Mouse (Mus musculus) forebrain, embryonic 12.5 days (tissue): ENCODE measurements around the gene Hspa8. TPM values are rescaled to one million over a fixed set of nuclear protein-coding genes. Genes with fewer than 3 reads are reported as not detected.
A peak's percentile ranks its signal among the peaks of the same experiment; 100 is the strongest.
"Not testable (repeated sequence)": the region's sequence is repeated elsewhere in the genome, so short reads cannot be mapped to it uniquely, and the experiment has no call there.

Experiments used
- ATAC-seq: fragments of 200-750 bp; cut with Nextera tagmentation; 2 replicates; pipeline ENCODE4 v1.8.0; 2017; ENCODE audit warnings: moderate TSS enrichment; ENCODE audit not compliant: low FRiP score
- H3K27ac ChIP-seq: fragments of 300-500 bp; sonication (generic); 2 replicates; pipeline ENCODE4 v1.5.1; 2016; ENCODE audit warnings: mild to moderate bottlenecking
- H3K27me3 ChIP-seq: fragments of 300-500 bp; sonication (generic); 2 replicates; pipeline ENCODE4 v1.6.1; 2016; ENCODE audit warnings: mild to moderate bottlenecking
- H3K36me3 ChIP-seq: fragments of 300-500 bp; sonication (generic); replicated peaks from 2 replicates; pipeline ENCODE4 v1.6.1; 2016; ENCODE audit warnings: mild to moderate bottlenecking
- H3K4me1 ChIP-seq: fragments of 300-500 bp; sonication (generic); 2 replicates; pipeline ENCODE4 v1.6.1; 2016
- H3K4me2 ChIP-seq: fragments of 300-500 bp; sonication (generic); 2 replicates; pipeline ENCODE4 v1.6.1; 2016; ENCODE audit warnings: mild to moderate bottlenecking, moderate library complexity
- H3K4me3 ChIP-seq: fragments of 300-500 bp; sonication (generic); replicated peaks from 2 replicates; pipeline ENCODE4 v1.5.1; 2016; ENCODE audit warnings: mild to moderate bottlenecking
- H3K9ac ChIP-seq: fragments of 300-500 bp; sonication (generic); 2 replicates; pipeline ENCODE4 v1.6.1; 2016; ENCODE audit warnings: mild to moderate bottlenecking
- H3K9me3 ChIP-seq: fragments of 300-500 bp; sonication (generic); 2 replicates; pipeline ENCODE4 v1.6.1; 2016
- WGBS: fragments of 180-500 bp; shearing (Covaris S2); methylation state at CpG from one replicate; pipeline ENCODE4 v1.1.7; 2016; 5-methylcytosine and 5-hydroxymethylcytosine counted together
- polyA plus RNA-seq: library from polyadenylated mRNA; unstranded; fragments of >200 nt; fragmentation: Nextera tagmentation; extraction: Ambion mirVana; gene quantifications from 2 replicates; pipeline ENCODE4 v1.2.1, GENCODE M21; 2016

The Hspa8 gene
- polyA plus RNA-seq, 1 experiment from 2014 or later, result 2,759 TPM

- 83% methylated on average over 6 of the region's 6 CpGs for WGBS
- H3K27me3 ChIP-seq, H3K36me3 ChIP-seq: not testable (repeated sequence)
Measured at GRCm38 (mm10) chr9:40773142-40773541, 27.6 kb upstream of the Hspa8 start.

GRCm38 (mm10) chr9:40773869-40774268 is 26.9 kb upstream of the Hspa8 start:
- H3K4me1 ChIP-seq, result peaks cover 5% of the 10 kb centered on the region; the same call in 1 of the 2 replicates
- no peak overlapping the region for H3K4me3 ChIP-seq
- H3K27me3 ChIP-seq, result no peaks in the 10 kb centered on the region
- no peak overlapping the region for H3K9ac ChIP-seq
- no peaks in the 10 kb centered on the region for H3K36me3 ChIP-seq
- 83% methylated on average over 4 of the region's 4 CpGs for WGBS
- no peak overlapping the region for H3K4me2 ChIP-seq
- ATAC-seq, result no peak
- no peak overlapping the region for H3K27ac ChIP-seq
- no peaks in the 10 kb centered on the region for H3K9me3 ChIP-seq

More at GRCm38 (mm10) chr9:40773142-40773541, 27.6 kb upstream of the Hspa8 start:
- H3K27ac ChIP-seq, H3K9me3 ChIP-seq, H3K4me2 ChIP-seq, H3K4me3 ChIP-seq, H3K4me1 ChIP-seq, H3K9ac ChIP-seq, ATAC-seq: not testable (repeated sequence)

- Histone ChIP-seq H3K9me3 (no peaks in the 10 kb centered on the region), H3K4me3 (no peak overlapping the region), H3K27ac (no peak overlapping the region), H3K4me2 (no peak overlapping the region), H3K9ac (no peak overlapping the region), H3K36me3 (no peaks in the 10 kb centered on the region), H3K4me1 (no peaks in the 10 kb centered on the region), H3K27me3 (no peaks in the 10 kb centered on the region)
- WGBS, result 55% methylated on average over 1 of the region's 1 CpGs
- no peak for ATAC-seq
Measured at GRCm38 (mm10) chr9:40776044-40776443, 24.7 kb upstream of the Hspa8 start.

- 79% methylated on average over 11 of the region's 11 CpGs for WGBS
- H3K27ac ChIP-seq, result no peak overlapping the region
- H3K9me3 ChIP-seq, result no peaks in the 10 kb centered on the region
- H3K4me3 ChIP-seq, result no peak overlapping the region
- no peak for ATAC-seq
- H3K4me1 ChIP-seq, result no peaks in the 10 kb centered on the region
- no peaks in the 10 kb centered on the region for H3K36me3 ChIP-seq
- H3K4me2 ChIP-seq, result no peak overlapping the region
- H3K9ac ChIP-seq, result no peak overlapping the region
- H3K27me3 ChIP-seq, result no peaks in the 10 kb centered on the region
Measured at GRCm38 (mm10) chr9:40776459-40777248, 24.1 kb upstream of the Hspa8 start.

GRCm38 (mm10) chr9:40780111-40780510 is 20.7 kb upstream of the Hspa8 start:
- Histone ChIP-seq H3K27ac (no peak overlapping the region), H3K36me3 (no peaks in the 10 kb centered on the region), H3K27me3 (peaks cover 8% of the 10 kb centered on the region; the same call in 1 of the 2 replicates), H3K9me3 (no peaks in the 10 kb centered on the region), H3K4me3 (no peak overlapping the region), H3K9ac (no peak overlapping the region), H3K4me1 (peaks cover 23% of the 10 kb centered on the region), H3K4me2 (no peak overlapping the region)
- WGBS, result 74% methylated on average over 3 of the region's 3 CpGs
- no peak for ATAC-seq

GRCm38 (mm10) chr9:40780892-40781725 is 19.7 kb upstream of the Hspa8 start:
- Histone ChIP-seq H3K4me3 (no peak overlapping the region), H3K9me3 (no peaks in the 10 kb centered on the region), H3K27me3 (peaks cover 10% of the 10 kb centered on the region; the same call in 1 of the 2 replicates), H3K36me3 (no peaks in the 10 kb centered on the region), H3K4me2 (no peak overlapping the region), H3K9ac (no peak overlapping the region), H3K4me1 (peaks cover 31% of the 10 kb centered on the region), H3K27ac (no peak overlapping the region)
- no peak for ATAC-seq
- WGBS, result 80% methylated on average over 11 of the region's 11 CpGs

GRCm38 (mm10) chr9:40781726-40782581 is 18.8 kb upstream of the Hspa8 start:
- Histone ChIP-seq H3K9ac (no peak overlapping the region), H3K4me1 (peaks cover 31% of the 10 kb centered on the region), H3K27ac (no peak overlapping the region), H3K4me2 (peak overlapping the region; percentile 27), H3K4me3 (0 out of 2 replicates have a peak overlapping the region, but pooled peaks have one; percentile 5), H3K36me3 (no peaks in the 10 kb centered on the region), H3K27me3 (peaks cover 10% of the 10 kb centered on the region; the same call in 1 of the 2 replicates), H3K9me3 (no peaks in the 10 kb centered on the region)
- WGBS, result 31% methylated on average over 26 of the region's 26 CpGs
- ATAC-seq, result no peak

GRCm38 (mm10) chr9:40783641-40784373 is 17.0 kb upstream of the Hspa8 start:
- peak; percentile 33; the same call in 1 of the 2 replicates for ATAC-seq
- Histone ChIP-seq H3K36me3 (no peaks in the 10 kb centered on the region), H3K4me1 (peaks cover 31% of the 10 kb centered on the region), H3K9ac (no peak overlapping the region), H3K4me3 (no peak overlapping the region), H3K27ac (peak overlapping the region; percentile 81), H3K27me3 (peaks cover 10% of the 10 kb centered on the region; the same call in 1 of the 2 replicates), H3K4me2 (peak overlapping the region; percentile 26), H3K9me3 (no peaks in the 10 kb centered on the region)
- 5% methylated on average over 13 of the region's 13 CpGs for WGBS

GRCm38 (mm10) chr9:40784374-40784967 is 16.3 kb upstream of the Hspa8 start:
- H3K27me3 ChIP-seq, result peaks cover 10% of the 10 kb centered on the region; the same call in 1 of the 2 replicates
- no peaks in the 10 kb centered on the region for H3K36me3 ChIP-seq
- no peak overlapping the region for H3K9ac ChIP-seq
- peak overlapping the region; percentile 26 for H3K4me2 ChIP-seq
- H3K4me3 ChIP-seq, result no peak overlapping the region
- WGBS, result 3% methylated on average over 9 of the region's 9 CpGs
- no peaks in the 10 kb centered on the region for H3K9me3 ChIP-seq
- peaks cover 31% of the 10 kb centered on the region for H3K4me1 ChIP-seq
- H3K27ac ChIP-seq, result peak overlapping the region; percentile 81
- ATAC-seq, result peak; percentile 78

GRCm38 (mm10) chr9:40785452-40785851 is 15.3 kb upstream of the Hspa8 start:
- no peaks in the 10 kb centered on the region for H3K36me3 ChIP-seq
- no peak overlapping the region for H3K4me2 ChIP-seq
- H3K27me3 ChIP-seq, result peaks cover 10% of the 10 kb centered on the region; the same call in 1 of the 2 replicates
- no peak overlapping the region for H3K4me3 ChIP-seq
- WGBS, result 54% methylated on average over 6 of the region's 6 CpGs
- peak overlapping the region; percentile 12; the same call in 1 of the 2 replicates for H3K9ac ChIP-seq
- no peak for ATAC-seq
- 0 out of 2 replicates have a peak overlapping the region, but pooled peaks have one; percentile 25 for H3K27ac ChIP-seq
- H3K9me3 ChIP-seq, result no peaks in the 10 kb centered on the region
- peaks cover 31% of the 10 kb centered on the region for H3K4me1 ChIP-seq

GRCm38 (mm10) chr9:40786820-40787219 is 14.0 kb upstream of the Hspa8 start:
- H3K4me3 ChIP-seq, H3K36me3 ChIP-seq, H3K9me3 ChIP-seq, ATAC-seq, H3K9ac ChIP-seq, H3K27ac ChIP-seq, H3K4me2 ChIP-seq: not testable (repeated sequence)
- 97% methylated on average over 6 of the region's 6 CpGs for WGBS
- Histone ChIP-seq H3K27me3 (peaks cover 10% of the 10 kb centered on the region; the same call in 1 of the 2 replicates), H3K4me1 (peaks cover 31% of the 10 kb centered on the region)
